Mouse (Mus musculus): ENCODE measurements around the gene Iqck. TPM values are rescaled to one million over a fixed set of nuclear protein-coding genes. Genes with fewer than 3 reads are reported as not detected.

Iqck gene
- polyA plus RNA-seq, 1 experiment from 2014 or later, result 0.93 TPM

- no peaks in the 10 kb centered on the region for H3K27me3 ChIP-seq (ENCODE audit: control insufficient read depth, insufficient read depth, low read length)
- no peaks in the 10 kb centered on the region for H3K9me3 ChIP-seq (ENCODE audit: control insufficient read depth, low read length)
- no peak overlapping the region for H3K9ac ChIP-seq (ENCODE audit: low read length)
- H3K4me3 ChIP-seq (ENCODE audit: control insufficient read depth in 1 of 2, insufficient read depth in 1 of 2, low read depth in 1 of 2, low read length in 2 of 2), result no peak overlapping the region
- peaks cover 47% of the 10 kb centered on the region for H3K36me3 ChIP-seq (ENCODE audit: control insufficient read depth, insufficient read depth, low read length)
- H3K4me2 ChIP-seq (ENCODE audit: low read length), result no peak overlapping the region
- WGBS, result 70% methylated on average over 1 of the region's 1 CpGs
- no peak for ATAC-seq (ENCODE audit: insufficient number of reproducible peaks, insufficient read depth, low FRiP score, low read depth)
- H3K4me1 ChIP-seq (ENCODE audit: control insufficient read depth in 2 of 2, insufficient read depth in 2 of 2, low read length in 2 of 2), result peaks cover 3 to 7% of the 10 kb centered on the region in 2 experiments; a peak in 3 of 4 replicates
- no peak overlapping the region for H3K27ac ChIP-seq (replicated peaks in 1 of 2; ENCODE audit: control insufficient read depth in 1 of 2, insufficient read depth in 1 of 2, low read depth in 2 of 2, low read length in 2 of 2)
Measured at GRCm38 (mm10) chr7:118819666-118820065, 35.9 kb upstream of the Iqck start.

GRCm38 (mm10) chr7:118821356-118821755 is 34.2 kb upstream of the Iqck start:
- WGBS, result 46% methylated on average over 7 of the region's 7 CpGs
- no peak overlapping the region for H3K27ac ChIP-seq (replicated peaks in 1 of 2; ENCODE audit: control insufficient read depth in 1 of 2, insufficient read depth in 1 of 2, low read depth in 2 of 2, low read length in 2 of 2)
- H3K4me2 ChIP-seq (ENCODE audit: low read length), result no peak overlapping the region
- H3K9ac ChIP-seq (ENCODE audit: low read length), result no peak overlapping the region
- H3K9me3 ChIP-seq (ENCODE audit: control insufficient read depth, low read length), result no peaks in the 10 kb centered on the region
- no peak for ATAC-seq (ENCODE audit: insufficient number of reproducible peaks, insufficient read depth, low FRiP score, low read depth)
- no peak overlapping the region for H3K4me3 ChIP-seq (ENCODE audit: control insufficient read depth in 1 of 2, insufficient read depth in 1 of 2, low read depth in 1 of 2, low read length in 2 of 2)
- H3K4me1 ChIP-seq (ENCODE audit: control insufficient read depth in 2 of 2, insufficient read depth in 2 of 2, low read length in 2 of 2), result peaks cover 3 to 7% of the 10 kb centered on the region in 2 experiments; a peak in 3 of 4 replicates
- H3K27me3 ChIP-seq (ENCODE audit: control insufficient read depth, insufficient read depth, low read length), result no peaks in the 10 kb centered on the region
- peaks cover 40% of the 10 kb centered on the region for H3K36me3 ChIP-seq (ENCODE audit: control insufficient read depth, insufficient read depth, low read length)

GRCm38 (mm10) chr7:118821887-118822556 is 33.5 kb upstream of the Iqck start:
- H3K27ac ChIP-seq (replicated peaks in 1 of 2; ENCODE audit: control insufficient read depth in 1 of 2, insufficient read depth in 1 of 2, low read depth in 2 of 2, low read length in 2 of 2), result no peak overlapping the region
- peaks cover 43% of the 10 kb centered on the region for H3K36me3 ChIP-seq (ENCODE audit: control insufficient read depth, insufficient read depth, low read length)
- WGBS, result 78% methylated on average over 12 of the region's 12 CpGs
- H3K4me2 ChIP-seq (ENCODE audit: low read length), result no peak overlapping the region
- H3K4me1 ChIP-seq (ENCODE audit: control insufficient read depth in 2 of 2, insufficient read depth in 2 of 2, low read length in 2 of 2), result peaks cover 3 to 7% of the 10 kb centered on the region in 2 experiments; a peak in 3 of 4 replicates
- H3K4me3 ChIP-seq (ENCODE audit: control insufficient read depth in 1 of 2, insufficient read depth in 1 of 2, low read depth in 1 of 2, low read length in 2 of 2), result no peak overlapping the region
- no peaks in the 10 kb centered on the region for H3K27me3 ChIP-seq (ENCODE audit: control insufficient read depth, insufficient read depth, low read length)
- no peak for ATAC-seq (ENCODE audit: insufficient number of reproducible peaks, insufficient read depth, low FRiP score, low read depth)
- no peaks in the 10 kb centered on the region for H3K9me3 ChIP-seq (ENCODE audit: control insufficient read depth, low read length)
- H3K9ac ChIP-seq (ENCODE audit: low read length), result no peak overlapping the region

DNA sequence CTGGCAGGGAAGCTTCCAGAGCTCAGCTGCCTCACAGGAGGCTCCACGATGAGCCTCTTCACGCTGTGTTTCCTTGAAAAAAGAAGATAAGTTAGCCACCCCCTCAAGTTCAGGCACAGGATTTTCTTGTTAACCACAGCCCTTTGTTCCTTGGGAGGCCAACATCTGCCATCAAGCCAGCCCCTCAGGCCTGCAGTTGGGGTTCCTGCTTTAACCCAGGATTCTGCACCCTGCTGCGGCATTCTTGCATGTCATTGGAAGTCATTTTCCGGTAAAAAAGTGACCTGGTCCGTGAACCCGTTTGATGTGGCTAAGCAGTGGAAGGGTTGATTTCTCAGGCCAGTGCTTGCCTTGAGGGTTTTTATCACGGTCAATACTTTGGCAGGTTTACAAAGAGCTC is 31.1 kb upstream of the Iqck start:
- Histone ChIP-seq H3K9me3 (ENCODE audit: control insufficient read depth, low read length) (no peaks in the 10 kb centered on the region), H3K36me3 (ENCODE audit: control insufficient read depth, insufficient read depth, low read length) (peaks cover 36% of the 10 kb centered on the region), H3K4me3 (ENCODE audit: control insufficient read depth in 1 of 2, insufficient read depth in 1 of 2, low read depth in 1 of 2, low read length in 2 of 2) (no peak overlapping the region), H3K4me2 (ENCODE audit: low read length) (no peak overlapping the region), H3K4me1 (ENCODE audit: control insufficient read depth in 2 of 2, insufficient read depth in 2 of 2, low read length in 2 of 2) (peaks cover 3 to 7% of the 10 kb centered on the region in 2 experiments; a peak in 3 of 4 replicates), H3K9ac (ENCODE audit: low read length) (no peak overlapping the region), H3K27me3 (ENCODE audit: control insufficient read depth, insufficient read depth, low read length) (no peaks in the 10 kb centered on the region), H3K27ac (replicated peaks in 1 of 2; ENCODE audit: control insufficient read depth in 1 of 2, insufficient read depth in 1 of 2, low read depth in 2 of 2, low read length in 2 of 2) (no peak overlapping the region)
- ATAC-seq (ENCODE audit: insufficient number of reproducible peaks, insufficient read depth, low FRiP score, low read depth), result no peak
- WGBS, result 73% methylated on average over 7 of the region's 7 CpGs

GRCm38 (mm10) chr7:118827975-118828416 is 27.6 kb upstream of the Iqck start:
- Histone ChIP-seq H3K27me3 (ENCODE audit: control insufficient read depth, insufficient read depth, low read length) (no peaks in the 10 kb centered on the region), H3K9me3 (ENCODE audit: control insufficient read depth, low read length) (no peaks in the 10 kb centered on the region), H3K4me2 (ENCODE audit: low read length) (no peak overlapping the region), H3K27ac (replicated peaks in 1 of 2; ENCODE audit: control insufficient read depth in 1 of 2, insufficient read depth in 1 of 2, low read depth in 2 of 2, low read length in 2 of 2) (no peak overlapping the region), H3K4me3 (ENCODE audit: control insufficient read depth in 1 of 2, insufficient read depth in 1 of 2, low read depth in 1 of 2, low read length in 2 of 2) (no peak overlapping the region), H3K36me3 (ENCODE audit: control insufficient read depth, insufficient read depth, low read length) (peaks cover 41% of the 10 kb centered on the region), H3K4me1 (ENCODE audit: control insufficient read depth in 2 of 2, insufficient read depth in 2 of 2, low read length in 2 of 2) (no peaks in the 10 kb centered on the region), H3K9ac (ENCODE audit: low read length) (no peak overlapping the region)
- no peak for ATAC-seq (ENCODE audit: insufficient number of reproducible peaks, insufficient read depth, low FRiP score, low read depth)
- 64% methylated on average over 5 of the region's 5 CpGs for WGBS

DNA sequence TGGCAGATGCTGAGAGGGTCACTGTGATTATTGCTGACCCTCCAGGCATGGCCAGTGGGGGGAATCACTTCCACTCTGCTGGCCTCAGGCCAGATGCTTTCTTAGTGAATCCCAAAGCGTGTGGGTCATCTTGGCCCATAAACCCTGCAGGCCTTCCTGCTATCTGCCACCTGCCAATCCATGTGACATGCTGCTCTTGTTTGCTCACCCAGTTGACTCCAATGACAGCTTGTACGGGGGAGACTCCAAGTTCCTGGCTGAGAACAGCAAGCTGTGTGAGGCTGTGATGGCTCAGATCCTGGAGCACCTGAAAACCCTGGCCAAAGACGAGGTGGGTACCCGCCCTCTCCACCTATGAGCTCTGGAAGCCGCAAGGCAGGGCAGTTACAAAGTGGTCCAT is 17.7 kb upstream of the Iqck start:
- Histone ChIP-seq H3K9ac (ENCODE audit: low read length) (no peak overlapping the region), H3K4me1 (ENCODE audit: control insufficient read depth in 2 of 2, insufficient read depth in 2 of 2, low read length in 2 of 2) (0 out of 4 replicates have a peak, but pooled peaks cover 0 to 4% of the 10 kb centered on the region in 2 experiments), H3K9me3 (ENCODE audit: control insufficient read depth, low read length) (no peaks in the 10 kb centered on the region), H3K27me3 (ENCODE audit: control insufficient read depth, insufficient read depth, low read length) (no peaks in the 10 kb centered on the region), H3K36me3 (ENCODE audit: control insufficient read depth, insufficient read depth, low read length) (peaks cover 97% of the 10 kb centered on the region), H3K4me2 (ENCODE audit: low read length) (no peak overlapping the region), H3K4me3 (ENCODE audit: control insufficient read depth in 1 of 2, insufficient read depth in 1 of 2, low read depth in 1 of 2, low read length in 2 of 2) (no peak overlapping the region), H3K27ac (replicated peaks in 1 of 2; ENCODE audit: control insufficient read depth in 1 of 2, insufficient read depth in 1 of 2, low read depth in 2 of 2, low read length in 2 of 2) (no peak overlapping the region)
- no peak for ATAC-seq (ENCODE audit: insufficient number of reproducible peaks, insufficient read depth, low FRiP score, low read depth)
- 82% methylated on average over 5 of the region's 5 CpGs for WGBS

DNA sequence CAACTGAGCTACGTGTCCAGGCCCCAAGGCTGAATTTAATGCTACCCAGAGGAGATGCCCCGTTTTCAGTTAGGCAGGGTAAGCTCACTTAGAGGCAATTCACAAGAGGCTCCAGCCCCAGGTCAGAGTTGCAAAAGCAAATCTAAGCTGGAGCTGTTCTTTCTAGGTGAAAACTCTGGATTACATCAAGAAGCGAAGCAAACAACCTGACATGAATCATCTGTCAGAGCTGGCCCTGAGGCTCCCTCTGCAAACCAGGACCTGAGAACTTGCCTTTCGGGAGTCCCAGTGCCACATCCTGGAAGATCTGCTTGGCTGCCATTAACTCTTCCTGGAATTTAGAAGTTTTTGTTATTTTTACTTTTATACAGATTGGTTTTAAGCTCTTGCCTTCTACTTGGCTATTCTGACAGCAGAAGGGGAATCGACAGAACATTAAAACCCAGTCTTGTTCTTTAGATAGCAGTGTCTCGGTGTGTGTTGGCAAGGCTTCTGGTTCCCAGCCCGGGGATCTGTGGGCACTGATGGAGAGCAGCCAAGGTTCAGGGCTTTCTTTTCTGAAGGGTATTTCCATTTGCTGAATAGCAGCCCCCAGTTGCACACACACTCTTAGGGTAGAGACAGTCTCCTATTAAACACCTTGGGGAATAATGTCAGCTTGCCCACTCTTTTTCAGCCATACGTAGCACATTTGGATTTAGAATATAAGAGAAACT is 14.4 kb upstream of the Iqck start:
- no peaks in the 10 kb centered on the region for H3K9me3 ChIP-seq (ENCODE audit: control insufficient read depth, low read length)
- H3K27me3 ChIP-seq (ENCODE audit: control insufficient read depth, insufficient read depth, low read length), result no peaks in the 10 kb centered on the region
- peaks cover 99% of the 10 kb centered on the region for H3K36me3 ChIP-seq (ENCODE audit: control insufficient read depth, insufficient read depth, low read length)
- ATAC-seq (ENCODE audit: insufficient number of reproducible peaks, insufficient read depth, low FRiP score, low read depth), result no peak; the same call in 1 of the 2 replicates
- H3K4me3 ChIP-seq (ENCODE audit: control insufficient read depth in 1 of 2, insufficient read depth in 1 of 2, low read depth in 1 of 2, low read length in 2 of 2), result no peak overlapping the region
- 60% methylated on average over 8 of the region's 8 CpGs for WGBS
- 0 out of 4 replicates have a peak, but pooled peaks cover 0 to 4% of the 10 kb centered on the region in 2 experiments for H3K4me1 ChIP-seq (ENCODE audit: control insufficient read depth in 2 of 2, insufficient read depth in 2 of 2, low read length in 2 of 2)
- peak overlapping the region in 1 of 2 experiments; percentile 15; a peak in 1 of 4 replicates for H3K27ac ChIP-seq (replicated peaks in 1 of 2; ENCODE audit: control insufficient read depth in 1 of 2, insufficient read depth in 1 of 2, low read depth in 2 of 2, low read length in 2 of 2)
- H3K4me2 ChIP-seq (ENCODE audit: low read length), result no peak overlapping the region
- H3K9ac ChIP-seq (ENCODE audit: low read length), result no peak overlapping the region
